Mouse (Mus musculus): Measurements from ENCODE around the gene Zfp867.

DNA sequence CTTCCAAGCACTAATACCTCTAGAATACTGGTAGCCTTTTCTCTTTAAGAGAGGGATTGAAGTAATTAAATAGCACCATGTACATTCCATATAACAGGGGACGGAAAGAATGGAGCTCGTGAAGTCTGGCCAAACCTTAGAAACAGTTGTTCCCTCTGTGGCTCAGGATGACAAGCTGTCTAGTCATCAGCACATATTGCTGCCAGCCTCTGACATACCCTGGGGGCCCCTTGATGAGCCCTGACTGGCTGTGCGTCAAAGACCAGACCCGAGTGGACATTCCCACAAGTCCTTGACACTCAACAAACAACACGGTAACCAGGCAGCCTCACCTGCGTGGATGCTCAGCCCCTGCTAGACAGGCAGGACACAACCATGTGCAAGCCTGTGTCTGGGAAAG is 60.2 kb downstream of the Zfp867 start:
- TF ChIP-seq EP300 (IDR thresholded peaks at IDR 0.05; ENCODE audit: insufficient read depth, low read depth, low read length) (no peak), POLR2A (IDR thresholded peaks at IDR 0.05; ENCODE audit: insufficient read depth, low read length) (no peak), CTCF (IDR thresholded peaks at IDR 0.05; ENCODE audit: low read depth, low read length) (no peak)

All from ES-Bruce4 (cell line).